Mouse (Mus musculus) testis, adult 2 months (tissue): Measurements from ENCODE around the gene Cacna1a.

Experiments used
- CTCF ChIP-seq: fragments of 200-500 bp; IDR thresholded peaks from 2 replicates; pipeline ENCODE4 v1.5.1; 2012; ENCODE audit warnings: low read depth, mild to moderate bottlenecking, inconsistent platforms, low read length, moderate library complexity; ENCODE audit not compliant: control insufficient read depth, insufficient read depth, insufficient replicate concordance
- POLR2A ChIP-seq: fragments of 200-500 bp; IDR thresholded peaks from 2 replicates; pipeline ENCODE4 v1.6.1; 2012; ENCODE audit warnings: low read depth, mild to moderate bottlenecking, inconsistent platforms, low read length, moderate library complexity; ENCODE audit not compliant: control insufficient read depth

DNA sequence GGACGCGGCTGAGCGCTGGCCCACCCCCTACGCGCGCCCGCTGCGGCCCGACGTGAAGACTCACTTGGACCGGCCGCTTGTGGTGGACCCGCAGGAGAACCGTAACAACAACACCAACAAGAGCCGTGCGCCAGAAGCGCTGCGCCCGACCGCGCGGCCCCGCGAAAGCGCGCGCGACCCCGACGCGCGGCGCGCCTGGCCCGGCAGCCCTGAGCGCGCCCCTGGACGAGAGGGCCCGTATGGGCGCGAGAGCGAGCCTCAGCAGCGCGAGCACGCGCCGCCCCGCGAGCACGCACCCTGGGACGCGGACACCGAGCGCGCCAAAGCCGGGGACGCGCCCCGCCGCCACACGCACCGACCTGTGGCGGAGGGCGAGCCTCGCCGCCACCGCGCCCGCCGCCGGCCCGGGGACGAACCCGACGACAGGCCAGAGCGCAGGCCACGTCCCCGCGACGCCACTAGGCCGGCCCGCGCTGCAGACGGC, 170.9 kb downstream of the Cacna1a start:
- TF ChIP-seq POLR2A (no peak), CTCF (no peak)
